10 mouse cellular contexts compared by ENCODE assay signal in genomic region chr11:94730261-94730660, GRCm38 (mm10). TPM values are rescaled to one million over a fixed set of nuclear protein-coding genes. Genes with fewer than 3 reads are reported as not detected.
DNase-seq lines count a peak whose midpoint lies in the region; ATAC-seq and TF ChIP-seq lines count a peak whose summit lies in the region.
"Had no signal": no experiment of that assay in that cellular context is flagged by ENCODE, and none has a peak within 500 bp of the region (broad histone marks: within the 10 kb centered on the region; RNA-seq: fewer than 3 reads in every experiment).

No protein-coding gene starts in this region.

- peak; percentile 30; the same call in 1 of the 2 replicates for TF ChIP-seq CTCF in bone marrow macrophage, adult 2 months (IDR thresholded peaks at IDR 0.05; ENCODE audit: low read depth, low read length)
- peak; percentile 47 for TF ChIP-seq CTCF in lung, adult 2 months (IDR thresholded peaks at IDR 0.05; ENCODE audit: insufficient read depth, low read length)

- no peak for TF ChIP-seq POLR2A in bone marrow macrophage, adult 2 months (IDR thresholded peaks at IDR 0.05; ENCODE audit: borderline replicate concordance, low read depth, low read length)
- TF ChIP-seq POLR2A in lung, adult 2 months (IDR thresholded peaks at IDR 0.05; ENCODE audit: borderline replicate concordance, extremely low read depth, low read depth, low read length) = no peak

- no peak overlapping the region for H3K27ac ChIP-seq in bone marrow macrophage, adult 2 months (ENCODE audit: insufficient read depth, low read depth, low read length)
- H3K27ac ChIP-seq: heart, embryonic 15.5 days had no signal

- ATAC-seq in erythroid progenitor cell, adult 5-6 weeks (replicated peaks; ENCODE audit: low FRiP score, poor library complexity, severe bottlenecking) = 0 out of 2 replicates have a peak, but pooled peaks have one; percentile 49
- ATAC-seq in inflammation-experienced regulatory T-cells, adult 6 months = no peak

- H3K4me1 ChIP-seq in bone marrow macrophage, adult 2 months (ENCODE audit: control insufficient read depth, insufficient read depth, low read length) = peaks cover 5% of the 10 kb centered on the region; the same call in 1 of the 2 replicates
- no peaks in the 10 kb centered on the region for H3K4me1 ChIP-seq in lung, adult 2 months (ENCODE audit: control insufficient read depth, insufficient read depth, low read length)
- H3K4me1 ChIP-seq: heart, embryonic 15.5 days had no signal

- WGBS in lung, adult 2 months = 21% methylated on average over 5 of the region's 5 CpGs

- H3K4me3 ChIP-seq in bone marrow macrophage, adult 2 months (ENCODE audit: insufficient read depth, low read length) = no peak overlapping the region
- H3K4me3 ChIP-seq in lung, adult 2 months (replicated peaks; ENCODE audit: extremely low read depth, low read depth, low read length) = no peak overlapping the region
- H3K4me3 ChIP-seq: heart, embryonic 15.5 days had no signal

- DNase-seq in urinary bladder, adult 18-20 months (ENCODE audit: low spot score in 2 of 2) = peak; percentile 18 to 49
- no peak for DNase-seq in urinary bladder, adult 2 months (ENCODE audit: low spot score)
- DNase-seq in kidney, postnatal 14 days = peak; percentile 71
- peak; percentile 54 for DNase-seq in lung, adult 2 months
- peak; percentile 77 for DNase-seq in right cerebral cortex, postnatal 14 days

RNA-seq across cellular contexts. Expression of gene Cdc34b, which starts 11.3 kb away (rescaled TPM):
- 0.07 and 0.17 TPM in 2 replicates for polyA plus RNA-seq in urinary bladder, adult 2 months (2012; rRNA removed)
- polyA plus RNA-seq in bone marrow macrophage, adult 2 months (2012; ENCODE audit: insufficient read depth, insufficient read length, missing spikeins) = not detected in 2 replicates
- not detected in 2 replicates for total RNA-seq in erythroid progenitor cell, adult 5-6 weeks (2015; ENCODE audit: low replicate concordance)
- 0.15 TPM in 1 of 2 replicates, not detected in the other for total RNA-seq in erythroid progenitor cell, adult 5-6 weeks (2017; ENCODE audit: low replicate concordance)
- 0.15 TPM in 2 replicates for polyA plus RNA-seq in lung, adult 2 months (2012; rRNA removed)
- under 1 TPM in 1 of 3 experiments, not detected in 2; 0.42 TPM for polyA plus RNA-seq in inflammation-experienced regulatory T-cells, adult 6 months (2017; shearing (Covaris generic))
- polyA plus RNA-seq: heart, embryonic 15.5 days; stomach, embryonic 14.5 days had no signal

RNA-seq across cellular contexts. Expression of gene Gm11541, which starts 26.0 kb away (rescaled TPM):
- polyA plus RNA-seq in urinary bladder, adult 2 months (2012; rRNA removed) = not detected in 2 replicates
- polyA plus RNA-seq in bone marrow macrophage, adult 2 months (2012; ENCODE audit: insufficient read depth, insufficient read length, missing spikeins) = not detected in 2 replicates
- total RNA-seq in erythroid progenitor cell, adult 5-6 weeks (2015; ENCODE audit: low replicate concordance) = not detected in 2 replicates
- not detected in 2 replicates for total RNA-seq in erythroid progenitor cell, adult 5-6 weeks (2017; ENCODE audit: low replicate concordance)
- not detected in 2 replicates for polyA plus RNA-seq in lung, adult 2 months (2012; rRNA removed)
- polyA plus RNA-seq in inflammation-experienced regulatory T-cells, adult 6 months (2017; shearing (Covaris generic)) = not detected
- polyA plus RNA-seq: heart, embryonic 15.5 days had no signal

RNA-seq across cellular contexts. Expression of gene Tmem92, which starts 52.2 kb away (rescaled TPM):
- polyA plus RNA-seq in urinary bladder, adult 2 months (2012; rRNA removed) = not detected in 2 replicates
- 0.28 TPM in 1 of 2 replicates, not detected in the other for polyA plus RNA-seq in bone marrow macrophage, adult 2 months (2012; ENCODE audit: insufficient read depth, insufficient read length, missing spikeins)
- total RNA-seq in erythroid progenitor cell, adult 5-6 weeks (2015; ENCODE audit: low replicate concordance) = not detected in 2 replicates
- total RNA-seq in erythroid progenitor cell, adult 5-6 weeks (2017; ENCODE audit: low replicate concordance) = not detected in 2 replicates
- polyA plus RNA-seq in lung, adult 2 months (2012; rRNA removed) = not detected in 2 replicates
- polyA plus RNA-seq in inflammation-experienced regulatory T-cells, adult 6 months (2017; shearing (Covaris generic)) = not detected
- polyA plus RNA-seq: heart, embryonic 15.5 days; stomach, embryonic 14.5 days had no signal

RNA-seq across cellular contexts. Expression of gene Xylt2, which starts 52.9 kb away (rescaled TPM):
- polyA plus RNA-seq in urinary bladder, adult 2 months (2012; rRNA removed) = 12.7 and 15.9 TPM in 2 replicates
- polyA plus RNA-seq in bone marrow macrophage, adult 2 months (2012; ENCODE audit: insufficient read depth, insufficient read length, missing spikeins) = 186 and 188 TPM in 2 replicates
- 1.1 and 2.5 TPM in 2 replicates for total RNA-seq in erythroid progenitor cell, adult 5-6 weeks (2015; ENCODE audit: low replicate concordance)
- 0.51 and 2.9 TPM in 2 replicates for total RNA-seq in erythroid progenitor cell, adult 5-6 weeks (2017; ENCODE audit: low replicate concordance)
- 38.4 and 41.1 TPM in 2 replicates for polyA plus RNA-seq in lung, adult 2 months (2012; rRNA removed)
- polyA plus RNA-seq in inflammation-experienced regulatory T-cells, adult 6 months (2017; shearing (Covaris generic)) = 1 to 10 TPM; 3.2 to 7.4 (median 7.0) TPM
